Mouse (Mus musculus) MEL (cell line): Measurements from ENCODE around the gene Ccndbp1. TPM values are rescaled to one million over a fixed set of nuclear protein-coding genes. Genes with fewer than 3 reads are reported as not detected.

ENCODE experiments used
- DNase-seq: peaks from one replicate; pipeline ENCODE4 v3.0.0; 2011; ENCODE audit warnings: low read depth, low spot score
- H3K27ac ChIP-seq: 2 replicates; pipeline ENCODE4 v1.5.1; 2012; ENCODE audit warnings: low read depth, mild to moderate bottlenecking, control low read depth, low read length, moderate library complexity; ENCODE audit not compliant: control insufficient read depth
- H3K27me3 ChIP-seq, 2 experiments: fragments of 150-350 bp in 1 of 2; sonication (generic) in 1 of 2; 2 replicates each; pipeline ENCODE4 v1.6.1; 2012; ENCODE audit warnings: low read length in 2 of 2, mild to moderate bottlenecking in 2 of 2, improper control_type of control experiment in 1 of 2, moderate library complexity in 1 of 2; ENCODE audit not compliant: insufficient read depth in 2 of 2, control insufficient read depth in 1 of 2
- H3K36me3 ChIP-seq, 2 experiments: 2 replicates each; pipeline ENCODE4 v1.6.1; 2012 to 2014; ENCODE audit warnings: low read length in 2 of 2, improper control_type of control experiment in 1 of 2, inconsistent platforms in 1 of 2, mild to moderate bottlenecking in 1 of 2; ENCODE audit not compliant: insufficient read depth in 2 of 2, control insufficient read depth in 1 of 2
- H3K4me1 ChIP-seq, 2 experiments: fragments of 150-350 bp in 1 of 2; sonication (generic) in 1 of 2; 2 replicates each; pipeline ENCODE4 v1.6.1; 2012; ENCODE audit warnings: low read length in 2 of 2, improper control_type of control experiment in 1 of 2, mild to moderate bottlenecking in 1 of 2; ENCODE audit not compliant: insufficient read depth in 2 of 2, control insufficient read depth in 1 of 2
- H3K4me3 ChIP-seq, 2 experiments: fragments of 150-350 bp in 1 of 2; sonication (generic) in 1 of 2; 2 replicates each; pipeline ENCODE4 v1.5.1; 2012; ENCODE audit warnings: low read depth in 2 of 2, low read length in 2 of 2, mild to moderate bottlenecking in 2 of 2, moderate library complexity in 2 of 2, control low read depth in 1 of 2, improper control_type of control experiment in 1 of 2; ENCODE audit not compliant: control insufficient read depth in 1 of 2, insufficient read depth in 1 of 2
- H3K79me2 ChIP-seq: 2 replicates; pipeline ENCODE4 v1.6.1; 2012; ENCODE audit warnings: mild to moderate bottlenecking, low read length, moderate library complexity; ENCODE audit not compliant: control insufficient read depth, poor library complexity, insufficient read depth
- H3K9ac ChIP-seq: 2 replicates; pipeline ENCODE4 v1.6.1; 2012; ENCODE audit warnings: low read depth, mild to moderate bottlenecking, control low read depth, low read length, moderate library complexity; ENCODE audit not compliant: control insufficient read depth, poor library complexity, severe bottlenecking
- H3K9me3 ChIP-seq: fragments of 150-350 bp; sonication (generic); replicated peaks from 2 replicates; pipeline ENCODE4 v1.6.1; 2012; ENCODE audit warnings: mild to moderate bottlenecking, low read length, improper control_type of control experiment, moderate library complexity; ENCODE audit not compliant: insufficient read depth
- BHLHE40 ChIP-seq: IDR thresholded peaks from 2 replicates; pipeline ENCODE4 v1.6.1; 2012; ENCODE audit warnings: low read depth, mild to moderate bottlenecking, inconsistent platforms, low read length, improper control_type of control experiment, borderline replicate concordance
- E2F4 ChIP-seq: IDR thresholded peaks from 2 replicates; pipeline ENCODE4 v1.6.1; 2011; ENCODE audit warnings: low read depth, low read length, improper control_type of control experiment, borderline replicate concordance
- ELF1 ChIP-seq: IDR thresholded peaks from 2 replicates; pipeline ENCODE4 v1.6.1; 2014; ENCODE audit warnings: low read depth, mild to moderate bottlenecking, inconsistent platforms, low read length, improper control_type of control experiment, moderate library complexity
- EP300 ChIP-seq, 2 experiments: IDR thresholded peaks; 2 replicates each; pipeline ENCODE4 v1.6.1; 2011; ENCODE audit warnings: improper control_type of control experiment in 2 of 2, low read length in 2 of 2, low read depth in 1 of 2, mild to moderate bottlenecking in 1 of 2
- GATA1 ChIP-seq: IDR thresholded peaks from 2 replicates; pipeline ENCODE4 v1.6.1; 2011; ENCODE audit warnings: low read depth, low read length, improper control_type of control experiment
- HCFC1 ChIP-seq: IDR thresholded peaks from 2 replicates; pipeline ENCODE4 v1.6.1; 2012; ENCODE audit warnings: low read depth, mild to moderate bottlenecking, inconsistent platforms, low read length, improper control_type of control experiment, moderate library complexity
- JUND ChIP-seq: IDR thresholded peaks from 2 replicates; pipeline ENCODE4 v1.6.1; 2011; ENCODE audit warnings: low read depth, mild to moderate bottlenecking, improper control_type of control experiment, low read length
- KAT2A ChIP-seq: conservative IDR thresholded peaks from 2 replicates; pipeline ENCODE4 v1.6.1; 2012; ENCODE audit warnings: low read depth, low read length, improper control_type of control experiment, inconsistent platforms
- MAFK ChIP-seq: IDR thresholded peaks from 2 replicates; pipeline ENCODE4 v1.6.1; 2011; ENCODE audit warnings: low read depth, mild to moderate bottlenecking, low read length, improper control_type of control experiment, borderline replicate concordance
- MAX ChIP-seq: IDR thresholded peaks from 2 replicates; pipeline ENCODE4 v1.6.1; 2011; ENCODE audit warnings: low read length, improper control_type of control experiment
- MAZ ChIP-seq: IDR thresholded peaks from 2 replicates; pipeline ENCODE4 v1.6.1; 2012; ENCODE audit warnings: low read depth, mild to moderate bottlenecking, inconsistent platforms, low read length, improper control_type of control experiment
- MEF2A ChIP-seq: IDR thresholded peaks from 2 replicates; pipeline ENCODE4 v1.6.1; 2014; ENCODE audit warnings: low read depth, mild to moderate bottlenecking, inconsistent platforms, low read length, improper control_type of control experiment; ENCODE audit not compliant: poor library complexity, insufficient replicate concordance, severe bottlenecking; ENCODE audit errors: extremely low read depth
- NRF1 ChIP-seq: IDR thresholded peaks from 2 replicates; pipeline ENCODE4 v1.6.1; 2014; ENCODE audit warnings: low read depth, mild to moderate bottlenecking, inconsistent platforms, low read length, improper control_type of control experiment, moderate library complexity; ENCODE audit not compliant: poor library complexity, insufficient read depth, severe bottlenecking
- RAD21 ChIP-seq: IDR thresholded peaks from 2 replicates; pipeline ENCODE4 v1.6.1; 2011; ENCODE audit warnings: mild to moderate bottlenecking, low read depth, low read length, improper control_type of control experiment
- RCOR1 ChIP-seq: IDR thresholded peaks from 2 replicates; pipeline ENCODE4 v1.6.1; 2012; ENCODE audit warnings: low read depth, mild to moderate bottlenecking, inconsistent platforms, low read length, improper control_type of control experiment
- TAL1 ChIP-seq: IDR thresholded peaks from 2 replicates; pipeline ENCODE4 v1.6.1; 2012; ENCODE audit warnings: mild to moderate bottlenecking, inconsistent platforms, low read length, moderate library complexity, mixed read lengths
- ZC3H11A ChIP-seq: IDR thresholded peaks from 2 replicates; pipeline ENCODE4 v1.6.1; 2012; ENCODE audit warnings: low read depth, mild to moderate bottlenecking, inconsistent platforms, low read length, improper control_type of control experiment
- ZMIZ1 ChIP-seq: IDR thresholded peaks from 2 replicates; pipeline ENCODE4 v1.6.1; 2012; ENCODE audit warnings: low read depth, mild to moderate bottlenecking, inconsistent platforms, low read length, improper control_type of control experiment, moderate library complexity
- ZNF384 ChIP-seq: IDR thresholded peaks from 2 replicates; pipeline ENCODE4 v1.6.1; 2012; ENCODE audit warnings: low read depth, mild to moderate bottlenecking, inconsistent platforms, low read length, improper control_type of control experiment
- polyA plus RNA-seq, 2 experiments: library from polyadenylated mRNA; stranded (reverse) in 1 of 2; unstranded in 1 of 2; fragments of >175 nt in 1 of 2; fragments of >200 nt in 1 of 2; gene quantifications; 2 replicates each; pipeline versions ENCODE4 v1.2.1 to v1.2.4; 2012; ENCODE audit warnings: low replicate concordance in 2 of 2, low read depth in 1 of 2; ENCODE audit not compliant: insufficient read length in 2 of 2, insufficient read depth in 1 of 2, missing spikeins in 1 of 2
- total RNA-seq: library from RNA; depleted of rRNA; stranded (reverse); fragments of 300-350 nt; gene quantifications from 2 replicates; pipeline ENCODE4 v1.2.3, GENCODE M21; 2012

The Ccndbp1 gene
- total and polyA plus RNA-seq, 3 experiments = 25.7 to 250 (median 26.1) TPM

GRCm38 (mm10) chr2:121006986-121007385 is 1.2 kb upstream of the Ccndbp1 start:
- DNase-seq = no peak
- peaks cover 0 to 6% of the 10 kb centered on the region in 2 experiments; a peak in 2 of 4 replicates for H3K36me3 ChIP-seq
- H3K4me3 ChIP-seq = no peak overlapping the region
- H3K27me3 ChIP-seq = no peaks in the 10 kb centered on the region
- peaks cover 0 to 3% of the 10 kb centered on the region in 2 experiments; a peak in 2 of 4 replicates for H3K4me1 ChIP-seq
- no peak overlapping the region for H3K27ac ChIP-seq
- H3K9me3 ChIP-seq = no peaks in the 10 kb centered on the region
- H3K9ac ChIP-seq = no peak overlapping the region
- peaks cover 4% of the 10 kb centered on the region for H3K79me2 ChIP-seq
- no peak for TF ChIP-seq HCFC1
- no peak for TF ChIP-seq JUND
- TF ChIP-seq MAZ = no peak
- no peak for TF ChIP-seq BHLHE40
- no peak for TF ChIP-seq E2F4
- TF ChIP-seq KAT2A = no peak
- TF ChIP-seq RAD21 = no peak
- TF ChIP-seq ZMIZ1 = no peak

DNA sequence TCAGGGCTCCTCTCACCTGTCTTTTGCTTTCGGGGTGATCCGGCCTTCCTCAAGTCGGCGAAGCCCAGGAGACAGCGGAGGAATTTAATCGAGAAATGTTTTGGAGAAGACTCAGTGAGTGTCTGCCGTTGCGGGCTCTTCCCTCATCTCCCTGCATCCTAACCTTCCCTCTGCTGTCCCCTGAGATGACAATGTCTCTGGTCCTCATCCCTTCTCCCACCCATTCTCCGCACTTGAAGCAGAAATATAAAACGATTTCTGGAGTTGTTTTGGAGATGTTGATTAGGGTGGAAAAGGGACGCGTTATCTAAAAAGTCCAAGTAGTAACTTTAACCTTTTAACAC is 433 bp downstream of the Ccndbp1 start:
- H3K27me3 ChIP-seq = no peaks in the 10 kb centered on the region
- no peak for DNase-seq
- peak overlapping the region; percentile 84 for H3K9ac ChIP-seq
- H3K9me3 ChIP-seq = no peaks in the 10 kb centered on the region
- H3K4me1 ChIP-seq = peaks cover 0 to 3% of the 10 kb centered on the region in 2 experiments; a peak in 2 of 4 replicates
- H3K79me2 ChIP-seq = peaks cover 4% of the 10 kb centered on the region
- H3K27ac ChIP-seq = no peak overlapping the region
- H3K36me3 ChIP-seq = peaks cover 0 to 6% of the 10 kb centered on the region in 2 experiments; a peak in 2 of 4 replicates
- H3K4me3 ChIP-seq = peak overlapping the region; percentile 97 to 98
- TF ChIP-seq MAX (no peak), JUND (no peak), RCOR1 (no peak), ELF1 (no peak), NRF1 (no peak), EP300 (IDR thresholded peaks at IDR 0.05; ENCODE audit: low read depth in 1 of 2, low read length in 2 of 2) (no peak), GATA1 (no peak), TAL1 (no peak), MEF2A (no peak), ZMIZ1 (no peak), MAFK (no peak), ZNF384 (no peak), RAD21 (no peak), ZC3H11A (no peak)
